Comparison of ENCODE assay signal across 10 mouse cellular contexts in the genomic region with DNA sequence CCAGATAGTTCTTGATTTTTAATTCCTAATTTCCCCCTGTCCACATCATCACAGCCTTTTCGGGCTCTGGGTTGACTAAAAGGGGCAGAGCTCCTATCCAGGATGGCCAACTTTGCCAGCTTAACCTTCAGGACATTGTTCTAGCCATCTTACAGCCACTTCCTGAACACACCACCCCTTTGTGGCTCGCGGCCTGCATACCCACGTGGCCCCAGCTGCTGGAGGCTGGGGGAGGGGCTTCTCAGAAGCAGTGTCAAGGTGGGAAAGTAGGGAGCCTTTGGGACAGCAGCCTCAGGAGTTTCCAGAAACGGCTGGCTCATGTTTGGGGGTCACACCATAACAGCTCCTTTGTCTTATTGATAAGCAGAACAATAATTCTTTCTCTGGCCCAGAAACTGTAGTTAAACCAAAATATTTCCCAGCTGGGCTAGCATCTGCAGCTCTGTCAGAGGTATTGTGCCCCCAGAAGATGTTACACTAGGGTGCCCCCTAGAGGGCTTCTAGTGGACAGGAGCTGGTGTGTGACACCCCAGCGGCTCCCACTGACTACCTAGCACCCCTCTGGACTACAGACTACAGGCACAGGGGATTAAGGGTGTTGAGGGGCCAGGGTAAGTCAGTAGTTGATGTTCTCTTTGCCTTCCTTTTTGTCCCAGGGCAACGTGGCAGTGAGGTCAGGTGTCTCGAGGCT. TPM values are rescaled to one million over a fixed set of nuclear protein-coding genes. Genes with fewer than 3 reads are reported as not detected.
DNase-seq lines count a peak whose midpoint lies in the region; ATAC-seq lines count a peak whose summit lies in the region.
"Had no signal": no experiment of that assay in that cellular context is flagged by ENCODE, and none has a peak within 500 bp of the region (broad histone marks: within the 10 kb centered on the region; RNA-seq: fewer than 3 reads in every experiment).

No protein-coding gene starts in this region.

- no peak overlapping the region for H3K4me2 ChIP-seq in forebrain, embryonic 16.5 days (ENCODE audit: low read length)
- no peak overlapping the region for H3K4me2 ChIP-seq in forebrain, embryonic 15.5 days (replicated peaks)
- H3K4me2 ChIP-seq: midbrain, embryonic 12.5 days had no signal

- H3K36me3 ChIP-seq in forebrain, embryonic 16.5 days (ENCODE audit: control insufficient read depth, insufficient read depth): peaks cover 9% of the 10 kb centered on the region
- peaks cover 35% of the 10 kb centered on the region for H3K36me3 ChIP-seq in forebrain, embryonic 15.5 days
- peaks cover 87% of the 10 kb centered on the region for H3K36me3 ChIP-seq in limb, embryonic 10.5 days

- 0 out of 2 replicates have a peak, but pooled peaks have one; percentile 31 for ATAC-seq in forebrain, embryonic 16.5 days
- no peak for ATAC-seq in forebrain, embryonic 15.5 days (replicated peaks)

- H3K4me1 ChIP-seq in forebrain, embryonic 16.5 days (replicated peaks; ENCODE audit: control insufficient read depth, insufficient read depth, low read length): peaks cover 6% of the 10 kb centered on the region
- H3K4me1 ChIP-seq in forebrain, embryonic 15.5 days: peaks cover 9% of the 10 kb centered on the region
- H3K4me1 ChIP-seq in limb, embryonic 10.5 days: peaks cover 24% of the 10 kb centered on the region
- H3K4me1 ChIP-seq: midbrain, embryonic 12.5 days had no signal

- no peak overlapping the region for H3K4me3 ChIP-seq in forebrain, embryonic 16.5 days (replicated peaks; ENCODE audit: low read length)
- H3K4me3 ChIP-seq in forebrain, embryonic 15.5 days: no peak overlapping the region
- H3K4me3 ChIP-seq in limb, embryonic 10.5 days: no peak overlapping the region
- H3K4me3 ChIP-seq: midbrain, embryonic 12.5 days had no signal

- peak; percentile 35 for DNase-seq in right cerebral cortex, adult 18-20 months
- no peak for DNase-seq in right cerebral cortex, postnatal 14 days
- no peak for DNase-seq in limb, embryonic 10.5 days (ENCODE audit: low spot score)
- peak; percentile 39 for DNase-seq in retina, embryonic 14.5 days (ENCODE audit: low spot score)
- no peak for DNase-seq in right cerebral cortex, postnatal 4 days
- no peak for DNase-seq in urinary bladder, postnatal 10 days (ENCODE audit: low spot score)

- H3K27me3 ChIP-seq in forebrain, embryonic 16.5 days (replicated peaks; ENCODE audit: control insufficient read depth, insufficient read depth, low read length): no peaks in the 10 kb centered on the region
- no peaks in the 10 kb centered on the region for H3K27me3 ChIP-seq in forebrain, embryonic 15.5 days
- no peaks in the 10 kb centered on the region for H3K27me3 ChIP-seq in limb, embryonic 10.5 days (ENCODE audit: low read depth, poor library complexity, severe bottlenecking)
- H3K27me3 ChIP-seq: midbrain, embryonic 12.5 days had no signal

- 54% methylated on average over 8 of the region's 8 CpGs for WGBS in forebrain, embryonic 16.5 days
- 57% methylated on average over 8 of the region's 8 CpGs for WGBS in forebrain, embryonic 15.5 days
- WGBS in limb, embryonic 10.5 days: 58% methylated on average over 8 of the region's 8 CpGs

- H3K27ac ChIP-seq in forebrain, embryonic 16.5 days (ENCODE audit: low read length): no peak overlapping the region
- no peak overlapping the region for H3K27ac ChIP-seq in forebrain, embryonic 15.5 days (replicated peaks)
- peak overlapping the region; percentile 74 for H3K27ac ChIP-seq in limb, embryonic 10.5 days
- H3K27ac ChIP-seq: midbrain, embryonic 12.5 days had no signal

- no peaks in the 10 kb centered on the region for H3K9me3 ChIP-seq in forebrain, embryonic 16.5 days (ENCODE audit: control insufficient read depth, low read length)
- no peaks in the 10 kb centered on the region for H3K9me3 ChIP-seq in forebrain, embryonic 15.5 days
- H3K9me3 ChIP-seq in limb, embryonic 10.5 days (replicated peaks): no peaks in the 10 kb centered on the region
- H3K9me3 ChIP-seq: midbrain, embryonic 12.5 days had no signal

- H3K9ac ChIP-seq in forebrain, embryonic 16.5 days (replicated peaks; ENCODE audit: low read depth, low read length): no peak overlapping the region
- no peak overlapping the region for H3K9ac ChIP-seq in forebrain, embryonic 15.5 days (replicated peaks)
- H3K9ac ChIP-seq: midbrain, embryonic 12.5 days had no signal

RNA-seq across cellular contexts. Expression of a gene that starts 12.6 kb away (rescaled TPM):
- 0.44 TPM in 1 of 2 replicates, not detected in the other for polyA plus RNA-seq in forebrain, embryonic 16.5 days (2015; fragmentation: Nextera tagmentation; extraction: Ambion mirVana)
- polyA plus RNA-seq in forebrain, embryonic 15.5 days (2015; fragmentation: Nextera tagmentation; extraction: Ambion mirVana): not detected in 2 replicates
- polyA plus RNA-seq in limb, embryonic 10.5 days (2016; fragmentation: Nextera tagmentation; extraction: Ambion mirVana): not detected in 2 replicates
- polyA plus RNA-seq: heart, embryonic 14.5 days; midbrain, embryonic 12.5 days had no signal

RNA-seq across cellular contexts. Expression of a gene that starts 49.9 kb away (rescaled TPM):
- polyA plus RNA-seq in forebrain, embryonic 16.5 days (2015; fragmentation: Nextera tagmentation; extraction: Ambion mirVana): 0.06 and 0.10 TPM in 2 replicates
- 0.09 TPM in 2 replicates for polyA plus RNA-seq in forebrain, embryonic 15.5 days (2015; fragmentation: Nextera tagmentation; extraction: Ambion mirVana)
- polyA plus RNA-seq in limb, embryonic 10.5 days (2016; fragmentation: Nextera tagmentation; extraction: Ambion mirVana): not detected in 2 replicates

RNA-seq across cellular contexts. Expression of a gene that starts 58.2 kb away (rescaled TPM):
- 35.9 and 36.7 TPM in 2 replicates for polyA plus RNA-seq in forebrain, embryonic 16.5 days (2015; fragmentation: Nextera tagmentation; extraction: Ambion mirVana)
- 33.0 and 33.6 TPM in 2 replicates for polyA plus RNA-seq in forebrain, embryonic 15.5 days (2015; fragmentation: Nextera tagmentation; extraction: Ambion mirVana)
- 13.8 and 20.9 TPM in 2 replicates for polyA plus RNA-seq in limb, embryonic 10.5 days (2016; fragmentation: Nextera tagmentation; extraction: Ambion mirVana)

Comparison
In these comparisons a context has a peak if more than half of its experiments do, and no peak if none do; other contexts are left out.
1. DNase-seq: peak in right cerebral cortex, adult 18-20 months (single experiment) and retina, embryonic 14.5 days (single experiment); none in right cerebral cortex, postnatal 14 days (single experiment), limb, embryonic 10.5 days (single experiment), right cerebral cortex, postnatal 4 days (single experiment) and urinary bladder, postnatal 10 days (single experiment).